Mouse (Mus musculus): ENCODE data around the gene Mrpl28. TPM values are rescaled to one million over a fixed set of nuclear protein-coding genes. Genes with fewer than 3 reads are reported as not detected.

The Mrpl28 gene
- total and polyA plus RNA-seq, 3 experiments = 148 to 174 (median 164) TPM

GRCm38 (mm10) chr17:26143386-26143785 is 20.1 kb downstream of the Mrpl28 start:
- no peak overlapping the region for H3K9ac ChIP-seq (ENCODE audit: control insufficient read depth, low read depth, low read length, poor library complexity, severe bottlenecking)
- no peak overlapping the region for H3K27ac ChIP-seq (ENCODE audit: control insufficient read depth, low read depth, low read length)
- no peaks in the 10 kb centered on the region for H3K9me3 ChIP-seq (replicated peaks; ENCODE audit: insufficient read depth, low read length)
- H3K27me3 ChIP-seq (ENCODE audit: control insufficient read depth in 1 of 2, insufficient read depth in 2 of 2, low read length in 2 of 2) = no peaks in the 10 kb centered on the region
- DNase-seq (ENCODE audit: low read depth, low spot score) = no peak
- no peak for TF ChIP-seq ZKSCAN1 (IDR thresholded peaks at IDR 0.05; ENCODE audit: low read depth, low read length)
- TF ChIP-seq TCF12 (IDR thresholded peaks at IDR 0.05; ENCODE audit: low read depth, low read length) = no peak
- TF ChIP-seq MAX (IDR thresholded peaks at IDR 0.05; ENCODE audit: low read length) = no peak
- TF ChIP-seq NELFE (IDR thresholded peaks at IDR 0.05; ENCODE audit: low read depth, low read length) = no peak
- no peak for TF ChIP-seq POLR2AphosphoS2 (IDR thresholded peaks at IDR 0.05; ENCODE audit: low read length)
- TF ChIP-seq SIN3A (IDR thresholded peaks at IDR 0.05; ENCODE audit: low read length) = no peak
- TF ChIP-seq ZMIZ1 (IDR thresholded peaks at IDR 0.05; ENCODE audit: low read depth, low read length) = no peak
- no peak for TF ChIP-seq MYC (IDR thresholded peaks at IDR 0.05; ENCODE audit: low read depth, low read length)
- no peak for TF ChIP-seq KAT2A (conservative IDR thresholded peaks at IDR 0.05; ENCODE audit: low read depth, low read length)
- no peak for TF ChIP-seq ZC3H11A (IDR thresholded peaks at IDR 0.05; ENCODE audit: low read depth, low read length)
- no peak for TF ChIP-seq CHD1 (IDR thresholded peaks at IDR 0.05; ENCODE audit: low read depth, low read length)
- TF ChIP-seq MEF2A (IDR thresholded peaks at IDR 0.05; ENCODE audit: extremely low read depth, insufficient replicate concordance, low read depth, low read length, poor library complexity, severe bottlenecking) = no peak
- TF ChIP-seq RAD21 (IDR thresholded peaks at IDR 0.05; ENCODE audit: low read depth, low read length) = no peak
- H3K79me2 ChIP-seq (ENCODE audit: control insufficient read depth, insufficient read depth, low read length, poor library complexity) = peaks cover 73% of the 10 kb centered on the region
- peaks cover 13 to 20% of the 10 kb centered on the region in 2 experiments for H3K36me3 ChIP-seq (ENCODE audit: control insufficient read depth in 1 of 2, insufficient read depth in 2 of 2, low read length in 2 of 2)
- no peak overlapping the region for H3K4me3 ChIP-seq (ENCODE audit: control insufficient read depth in 1 of 2, insufficient read depth in 1 of 2, low read depth in 2 of 2, low read length in 2 of 2)
- H3K4me1 ChIP-seq (ENCODE audit: control insufficient read depth in 1 of 2, insufficient read depth in 2 of 2, low read length in 2 of 2) = peaks cover 3 to 4% of the 10 kb centered on the region in 2 experiments; a peak in 2 of 4 replicates

GRCm38 (mm10) chr17:26149056-26149455 is 25.8 kb downstream of the Mrpl28 start:
- Histone ChIP-seq H3K79me2 (ENCODE audit: control insufficient read depth, insufficient read depth, low read length, poor library complexity) (peaks cover 57% of the 10 kb centered on the region), H3K36me3 (ENCODE audit: control insufficient read depth in 1 of 2, insufficient read depth in 2 of 2, low read length in 2 of 2) (peaks cover 0 to 44% of the 10 kb centered on the region in 2 experiments; a peak in 2 of 4 replicates), H3K4me1 (ENCODE audit: control insufficient read depth in 1 of 2, insufficient read depth in 2 of 2, low read length in 2 of 2) (no peaks in the 10 kb centered on the region), H3K9me3 (replicated peaks; ENCODE audit: insufficient read depth, low read length) (no peaks in the 10 kb centered on the region), H3K27ac (ENCODE audit: control insufficient read depth, low read depth, low read length) (no peak overlapping the region), H3K4me3 (ENCODE audit: control insufficient read depth in 1 of 2, insufficient read depth in 1 of 2, low read depth in 2 of 2, low read length in 2 of 2) (no peak overlapping the region), H3K9ac (ENCODE audit: control insufficient read depth, low read depth, low read length, poor library complexity, severe bottlenecking) (no peak overlapping the region), H3K27me3 (ENCODE audit: control insufficient read depth in 1 of 2, insufficient read depth in 2 of 2, low read length in 2 of 2) (no peaks in the 10 kb centered on the region)
- DNase-seq (ENCODE audit: low read depth, low spot score) = peak; percentile 40
- TF ChIP-seq ZMIZ1 (IDR thresholded peaks at IDR 0.05; ENCODE audit: low read depth, low read length) = no peak
- TF ChIP-seq CTCF (IDR thresholded peaks at IDR 0.05 in 2 of 3, conservative IDR thresholded peaks at IDR 0.05 in 1 of 3; ENCODE audit: control insufficient read depth in 1 of 3, insufficient read depth in 1 of 3, low read depth in 2 of 3, low read length in 3 of 3, poor library complexity in 1 of 3, severe bottlenecking in 1 of 3) = peak; percentile 5 to 25 (median 10); a peak in 2 of 6 replicates
- no peak for TF ChIP-seq SIN3A (IDR thresholded peaks at IDR 0.05; ENCODE audit: low read length)
- TF ChIP-seq POLR2AphosphoS2 (IDR thresholded peaks at IDR 0.05; ENCODE audit: low read length) = no peak
- no peak for TF ChIP-seq RCOR1 (IDR thresholded peaks at IDR 0.05; ENCODE audit: low read depth, low read length)
- no peak for TF ChIP-seq MYB (IDR thresholded peaks at IDR 0.05; ENCODE audit: low read depth, low read length)
- TF ChIP-seq E2F4 (IDR thresholded peaks at IDR 0.05; ENCODE audit: borderline replicate concordance, low read depth, low read length) = no peak
- TF ChIP-seq MXI1 (IDR thresholded peaks at IDR 0.05; ENCODE audit: low read depth, low read length) = no peak
